ENCODE assay signal across 7 mouse cellular contexts in the genomic region with DNA sequence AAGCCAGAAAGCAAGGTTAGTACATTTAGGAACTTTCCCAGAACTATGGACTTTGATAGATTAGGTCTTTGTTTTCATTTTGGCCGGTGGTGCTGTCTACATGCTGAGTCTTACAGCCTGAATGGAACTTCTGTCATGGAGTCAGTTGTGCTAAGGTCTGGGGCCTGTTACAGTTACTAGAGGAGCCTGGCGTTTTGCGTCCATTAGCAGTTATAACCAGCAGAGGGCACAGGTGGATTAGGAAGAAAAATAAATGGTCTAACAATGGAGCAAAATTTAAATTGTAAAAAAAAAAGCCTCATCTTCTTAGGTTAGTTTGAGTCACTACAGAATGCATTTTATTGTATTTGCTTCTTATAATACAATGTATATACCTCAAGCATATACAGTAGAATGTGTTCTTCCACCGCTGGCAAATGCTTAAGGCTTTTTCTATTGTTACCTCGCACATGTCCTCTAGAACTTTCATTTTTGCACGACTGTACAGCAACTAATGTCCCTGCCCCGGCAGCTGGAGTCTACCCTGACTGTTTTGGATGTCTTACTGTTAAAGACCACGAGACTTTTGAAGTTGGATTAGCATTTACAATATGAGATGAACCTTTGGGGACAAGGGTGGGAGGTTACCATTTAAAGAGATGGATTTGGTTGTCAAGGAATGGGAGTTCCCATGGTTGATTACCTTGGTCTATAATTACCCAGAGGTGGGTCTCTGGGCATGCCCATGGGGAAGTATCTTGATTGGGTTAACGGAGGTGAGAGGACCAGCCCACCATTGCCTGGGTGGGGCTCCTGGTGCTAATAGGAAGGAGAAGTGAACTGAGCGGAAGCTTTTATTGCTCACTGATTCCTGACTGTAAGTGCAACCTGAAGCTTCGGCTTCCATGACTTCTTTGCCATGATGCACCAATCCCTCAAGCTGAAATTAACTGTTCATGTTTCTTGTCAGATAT. TPM values are rescaled to one million over a fixed set of nuclear protein-coding genes. Genes with fewer than 3 reads are reported as not detected.
DNase-seq lines count a peak whose midpoint lies in the region; ATAC-seq lines count a peak whose summit lies in the region.

No protein-coding gene starts in this region.

- intact Hi-C loops in left cerebral cortex, postnatal 10 days (cut with DNase I) = loop anchor here (5.0 kb wide), 1 partner anchor 351 kb away; no protein-coding TSS in a partner anchor

- WGBS in large intestine, adult 2 months = 28% methylated on average over 11 of the region's 11 CpGs
- 59% methylated on average over 11 of the region's 11 CpGs for WGBS in midbrain, embryonic 16.5 days

- peak; percentile 31 to 47 for DNase-seq in left cerebral cortex, postnatal 10 days (ENCODE audit: extremely low spot score in 1 of 2, low spot score in 2 of 2)
- DNase-seq in left cerebral cortex, adult 11 months (ENCODE audit: low spot score) = no peak
- DNase-seq in ES-CJ7 (ENCODE audit: low read depth, low spot score) = peak; percentile 55
- DNase-seq in adrenal gland, postnatal 36 days = peak; percentile 47 to 51
- peak; percentile 35 for DNase-seq in large intestine, adult 2 months (ENCODE audit: low read depth, low spot score)

- H3K4me1 ChIP-seq in midbrain, embryonic 16.5 days (ENCODE audit: control insufficient read depth, insufficient read depth, low read length) = no peaks in the 10 kb centered on the region

- H3K36me3 ChIP-seq in midbrain, embryonic 16.5 days (ENCODE audit: control insufficient read depth, insufficient read depth, low read length) = no peaks in the 10 kb centered on the region

- peak; percentile 59; the same call in 1 of the 2 replicates for ATAC-seq in frontal cortex, adult (ENCODE audit: low TSS enrichment)
- ATAC-seq in midbrain, embryonic 16.5 days = 0 out of 2 replicates have a peak, but pooled peaks have one; percentile 36

- H3K27me3 ChIP-seq in midbrain, embryonic 16.5 days (ENCODE audit: control insufficient read depth, insufficient read depth, low read depth, low read length) = no peaks in the 10 kb centered on the region

- H3K4me2 ChIP-seq in midbrain, embryonic 16.5 days (ENCODE audit: low read length) = no peak overlapping the region

- no peak overlapping the region for H3K4me3 ChIP-seq in midbrain, embryonic 16.5 days (ENCODE audit: low read depth, low read length)

- no peak overlapping the region for H3K9ac ChIP-seq in midbrain, embryonic 16.5 days (ENCODE audit: low read depth, low read length)

- no peak overlapping the region for H3K27ac ChIP-seq in midbrain, embryonic 16.5 days (ENCODE audit: low read length)

- H3K9me3 ChIP-seq in midbrain, embryonic 16.5 days (replicated peaks; ENCODE audit: control insufficient read depth, low read length, poor library complexity, severe bottlenecking) = peaks cover 5% of the 10 kb centered on the region; the same call in 1 of the 2 replicates

RNA-seq across cellular contexts. Expression of gene BC048403, which starts 38.2 kb away (rescaled TPM):
- total RNA-seq in left cerebral cortex, postnatal 10 days (2021) = 1 to 10 TPM; 8.6 to 8.8 TPM
- total RNA-seq in adrenal gland, postnatal 36 days (2021) = 10 to 100 TPM in 1 of 2 experiments, 1 to 10 TPM in 1; 9.0 to 13.3 TPM
- polyA plus RNA-seq in large intestine, adult 2 months (2012; rRNA removed) = 4.0 and 5.2 TPM in 2 replicates
- polyA plus RNA-seq in midbrain, embryonic 16.5 days (2015; fragmentation: Nextera tagmentation; extraction: Ambion mirVana) = 2.3 and 2.4 TPM in 2 replicates
